Mouse (Mus musculus) lung, embryonic 14.5 days (tissue): ENCODE results near the gene Abca6. TPM values are rescaled to one million over a fixed set of nuclear protein-coding genes. Genes with fewer than 3 reads are reported as not detected.

Source experiments
- ATAC-seq: fragments of 200-750 bp; cut with Nextera tagmentation; 2 replicates; pipeline ENCODE4 v1.8.0; 2017; ENCODE audit warnings: mild to moderate bottlenecking, moderate TSS enrichment, moderate library complexity; ENCODE audit not compliant: insufficient read depth
- DNase-seq: peaks from one replicate; pipeline ENCODE4 v3.0.0-alpha.2; 2015
- H3K27ac ChIP-seq: fragments of 300-500 bp; sonication (generic); 2 replicates; pipeline ENCODE4 v1.5.1; 2014; ENCODE audit warnings: low read depth, mild to moderate bottlenecking, moderate library complexity
- H3K27me3 ChIP-seq: fragments of 300-500 bp; sonication (generic); 2 replicates; pipeline ENCODE4 v1.6.1; 2014; ENCODE audit warnings: low read length, control low read depth; ENCODE audit not compliant: insufficient read depth
- H3K36me3 ChIP-seq: fragments of 300-500 bp; sonication (generic); 2 replicates; pipeline ENCODE4 v1.6.1; 2014; ENCODE audit warnings: control low read depth; ENCODE audit not compliant: insufficient read depth
- H3K4me1 ChIP-seq: fragments of 300-500 bp; sonication (generic); 2 replicates; pipeline ENCODE4 v1.6.1; 2014; ENCODE audit warnings: antibody characterized with exemption, control low read depth; ENCODE audit not compliant: insufficient read depth
- H3K4me2 ChIP-seq: fragments of 300-500 bp; sonication (generic); 2 replicates; pipeline ENCODE4 v1.6.1; 2014; ENCODE audit warnings: mild to moderate bottlenecking
- H3K4me3 ChIP-seq: fragments of 300-500 bp; sonication (generic); 2 replicates; pipeline ENCODE4 v1.5.1; 2014; ENCODE audit warnings: low read depth, low read length
- H3K9ac ChIP-seq: fragments of 300-500 bp; sonication (generic); 2 replicates; pipeline ENCODE4 v1.6.1; 2014
- H3K9me3 ChIP-seq: fragments of 300-500 bp; sonication (generic); 2 replicates; pipeline ENCODE4 v1.6.1; 2016; ENCODE audit warnings: low read depth, low read length, control low read depth
- CTCF ChIP-seq: IDR thresholded peaks from 2 replicates; pipeline ENCODE4 v1.5.1; 2016; ENCODE audit warnings: antibody characterized with exemption, low read depth
- WGBS: fragments of 180-500 bp; shearing (Covaris S2); extraction: QIAGEN DNeasy Blood & Tissue Kit; methylation state at CpG from one replicate; pipeline ENCODE4 v1.1.7; 2014; 5-methylcytosine and 5-hydroxymethylcytosine counted together
- polyA plus RNA-seq: library from polyadenylated mRNA; unstranded; fragments of >200 nt; fragmentation: Nextera tagmentation; extraction: Ambion mirVana; gene quantifications from 2 replicates; pipeline ENCODE4 v1.2.1, GENCODE M21; 2014

Abca6 gene
- 2.1 and 2.2 TPM in 2 replicates for polyA plus RNA-seq

DNA sequence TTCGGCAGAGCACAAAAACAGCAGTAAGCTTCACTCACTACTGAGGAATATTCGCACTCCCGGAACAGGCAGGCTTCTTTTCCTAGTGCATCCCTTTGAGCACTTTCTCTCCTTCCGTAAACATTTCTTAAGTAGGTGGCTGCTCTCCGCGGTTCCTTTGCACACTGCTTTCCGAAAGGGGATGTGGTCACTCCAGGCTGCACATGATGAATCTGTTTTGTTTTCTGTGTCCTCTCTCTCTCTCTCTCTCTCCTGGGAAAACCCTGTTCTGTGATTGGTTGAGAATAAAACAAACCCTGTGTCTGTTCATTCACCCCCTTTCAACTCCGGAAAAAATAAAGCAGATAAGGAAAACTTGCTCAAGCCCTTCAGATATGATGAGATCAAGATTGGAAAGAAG is at the start of gene Abca6:
Abca6 (minus strand) TSS at position 243 of the 400 bp plus-strand sequence.
- H3K9me3 ChIP-seq, result no peaks in the 10 kb centered on the region
- H3K27ac ChIP-seq, result peak within 1 kb of the TSS; percentile 34; the same call in 1 of the 2 replicates
- H3K4me3 ChIP-seq, result peak within 1 kb of the TSS; percentile 19
- peak within 1 kb of the TSS; percentile 49 for H3K4me2 ChIP-seq
- ATAC-seq, result peak; percentile 75; the same call in 1 of the 2 replicates
- no peaks in the 10 kb centered on the region for H3K27me3 ChIP-seq
- 6% methylated on average over 8 of the region's 8 CpGs for WGBS
- no peaks in the 10 kb centered on the region for H3K4me1 ChIP-seq
- H3K9ac ChIP-seq, result no peak within 1 kb of the TSS
- no peak for TF ChIP-seq CTCF
- H3K36me3 ChIP-seq, result no peaks in the 10 kb centered on the region
- peak; percentile 71 for DNase-seq

DNA sequence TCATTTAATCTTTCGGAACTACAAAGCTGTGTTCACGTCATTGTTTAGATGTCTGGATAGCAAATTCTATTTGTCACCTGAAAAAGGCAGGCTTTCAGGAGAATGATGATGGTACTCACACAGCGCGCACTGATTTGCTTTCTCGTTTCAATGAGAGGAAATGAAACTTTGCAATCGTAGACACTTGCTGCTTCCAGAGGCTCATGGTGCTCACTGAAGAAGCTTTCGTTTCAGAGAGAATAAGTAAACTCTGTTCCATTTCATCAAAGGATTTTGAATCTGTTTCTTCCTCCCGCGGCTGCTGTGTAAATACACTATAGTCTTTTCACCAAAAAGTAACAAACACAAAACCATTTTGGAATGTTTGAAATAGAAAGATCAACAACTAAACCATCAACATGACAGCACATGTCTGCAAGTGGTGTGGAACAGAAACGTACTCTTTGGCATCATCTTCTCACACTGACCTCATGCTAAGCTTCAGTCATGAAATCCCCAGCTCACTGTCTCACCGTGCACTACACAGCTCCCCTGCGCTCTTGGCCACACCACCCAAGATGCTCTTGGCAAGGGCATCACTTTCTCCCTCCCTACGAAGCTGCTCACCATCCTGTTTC is 46.4 kb upstream of the Abca6 start:
- Histone ChIP-seq H3K9ac (no peak overlapping the region), H3K27me3 (no peaks in the 10 kb centered on the region), H3K36me3 (no peaks in the 10 kb centered on the region), H3K9me3 (no peaks in the 10 kb centered on the region), H3K4me1 (no peaks in the 10 kb centered on the region), H3K27ac (no peak overlapping the region), H3K4me3 (no peak overlapping the region), H3K4me2 (no peak overlapping the region)
- WGBS, result 61% methylated on average over 13 of the region's 13 CpGs
- DNase-seq (no peak), ATAC-seq (no peak)
- no peak for TF ChIP-seq CTCF

DNA sequence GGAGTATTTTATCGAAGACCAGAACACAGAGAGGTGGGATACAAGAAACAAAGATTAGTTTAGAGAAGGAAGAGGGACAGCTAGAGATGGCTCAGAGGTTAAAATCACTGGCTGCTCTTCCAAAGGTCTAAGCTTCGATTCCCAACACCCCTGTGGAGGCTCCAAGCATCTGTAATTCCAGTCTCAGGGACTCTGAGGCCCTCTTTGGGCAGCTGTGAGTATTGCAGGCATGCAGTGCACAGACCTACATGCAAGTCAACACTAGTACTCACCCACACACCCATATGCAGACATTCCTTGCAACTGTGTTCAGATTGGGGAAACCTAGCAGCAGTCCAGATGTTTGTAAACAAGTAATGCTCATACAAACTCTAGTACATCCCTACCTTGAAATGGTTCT is 39.0 kb upstream of the Abca6 start:
- no peak overlapping the region for H3K4me2 ChIP-seq
- H3K27me3 ChIP-seq, result no peaks in the 10 kb centered on the region
- no peak overlapping the region for H3K9ac ChIP-seq
- ATAC-seq (no peak), DNase-seq (no peak)
- 65% methylated on average over 2 of the region's 2 CpGs for WGBS
- no peaks in the 10 kb centered on the region for H3K36me3 ChIP-seq
- no peaks in the 10 kb centered on the region for H3K9me3 ChIP-seq
- no peak overlapping the region for H3K27ac ChIP-seq
- peak; percentile 14; the same call in 1 of the 2 replicates for TF ChIP-seq CTCF
- H3K4me1 ChIP-seq, result no peaks in the 10 kb centered on the region
- H3K4me3 ChIP-seq, result no peak overlapping the region

DNA sequence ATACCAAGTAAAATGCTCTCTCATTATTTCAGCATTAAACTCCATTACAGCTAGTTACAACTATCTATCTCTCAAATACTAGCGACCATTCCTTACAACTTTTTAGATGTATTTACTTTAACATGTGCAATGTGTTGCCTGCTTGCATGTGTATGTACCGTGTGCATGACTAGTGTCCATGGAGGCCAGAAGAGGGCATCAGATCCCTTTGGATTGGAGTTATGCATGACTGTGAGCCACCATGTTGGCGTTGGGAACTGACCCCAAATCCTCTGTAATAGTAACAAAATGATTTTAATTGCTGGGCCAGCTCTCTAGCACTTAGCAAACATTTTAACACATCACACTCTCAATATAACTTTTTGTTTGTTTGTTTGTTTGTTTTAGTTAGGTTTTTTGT is 36.8 kb upstream of the Abca6 start:
- H3K9me3 ChIP-seq, result no peaks in the 10 kb centered on the region
- ATAC-seq, result no peak
- H3K36me3 ChIP-seq, result no peaks in the 10 kb centered on the region
- no peak overlapping the region for H3K4me2 ChIP-seq
- H3K4me1 ChIP-seq, result no peaks in the 10 kb centered on the region
- no peak for DNase-seq
- 83% methylated on average over 3 of the region's 3 CpGs for WGBS
- H3K4me3 ChIP-seq, result no peak overlapping the region
- H3K27me3 ChIP-seq, result no peaks in the 10 kb centered on the region
- no peak overlapping the region for H3K9ac ChIP-seq
- no peak for TF ChIP-seq CTCF
- no peak overlapping the region for H3K27ac ChIP-seq

DNA sequence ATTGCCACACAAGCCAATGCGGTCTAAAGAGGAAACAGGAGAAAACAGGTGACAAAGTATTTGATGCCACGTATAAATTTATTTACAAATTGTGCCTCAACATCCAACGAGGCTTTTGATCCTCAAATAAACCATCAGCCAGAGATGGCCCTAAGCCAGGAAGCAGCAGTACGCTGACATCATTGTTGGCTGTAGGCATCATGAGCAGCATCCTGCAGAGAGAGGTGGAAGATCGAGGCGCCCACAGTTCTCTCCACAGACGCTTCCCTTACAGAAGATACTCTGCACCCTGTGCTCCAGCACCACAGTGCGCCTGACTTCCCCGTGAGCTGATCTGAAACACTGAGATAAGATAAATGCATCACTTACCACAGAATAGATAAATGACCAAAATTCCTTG is 36.1 kb upstream of the Abca6 start:
- H3K4me2 ChIP-seq, result no peak overlapping the region
- no peak overlapping the region for H3K27ac ChIP-seq
- no peaks in the 10 kb centered on the region for H3K4me1 ChIP-seq
- H3K36me3 ChIP-seq, result no peaks in the 10 kb centered on the region
- H3K9me3 ChIP-seq, result no peaks in the 10 kb centered on the region
- DNase-seq, result peak; percentile 55
- no peak for ATAC-seq
- H3K27me3 ChIP-seq, result no peaks in the 10 kb centered on the region
- no peak for TF ChIP-seq CTCF
- WGBS, result 36% methylated on average over 9 of the region's 9 CpGs
- H3K4me3 ChIP-seq, result no peak overlapping the region
- H3K9ac ChIP-seq, result no peak overlapping the region

DNA sequence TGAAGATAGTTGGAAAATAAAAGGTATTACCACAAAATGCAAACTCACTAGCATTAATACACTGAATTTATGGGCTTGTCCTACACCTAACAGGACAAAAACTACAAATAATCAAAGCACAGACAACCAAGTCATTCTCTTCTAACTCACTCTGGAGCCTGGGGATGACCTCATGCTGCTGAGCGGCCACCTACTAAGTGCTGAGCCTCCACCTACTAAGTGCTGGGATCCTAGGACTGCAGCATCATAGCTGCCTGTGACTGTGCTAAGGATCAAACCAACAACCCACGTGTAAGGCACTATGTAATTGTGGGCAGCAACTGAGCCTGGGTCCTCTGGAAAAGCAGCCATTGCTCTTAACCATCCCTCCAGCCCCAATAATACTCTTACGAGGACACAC is 34.8 kb upstream of the Abca6 start:
- Histone ChIP-seq H3K27me3 (no peaks in the 10 kb centered on the region), H3K4me2 (no peak overlapping the region), H3K9ac (no peak overlapping the region), H3K4me3 (no peak overlapping the region), H3K9me3 (no peaks in the 10 kb centered on the region), H3K27ac (no peak overlapping the region), H3K36me3 (no peaks in the 10 kb centered on the region), H3K4me1 (no peaks in the 10 kb centered on the region)
- 77% methylated on average over 3 of the region's 3 CpGs for whole genome bisulfite sequencing
- no peak for DNase-seq
- TF ChIP-seq CTCF, result no peak
- no peak for ATAC-seq

DNA sequence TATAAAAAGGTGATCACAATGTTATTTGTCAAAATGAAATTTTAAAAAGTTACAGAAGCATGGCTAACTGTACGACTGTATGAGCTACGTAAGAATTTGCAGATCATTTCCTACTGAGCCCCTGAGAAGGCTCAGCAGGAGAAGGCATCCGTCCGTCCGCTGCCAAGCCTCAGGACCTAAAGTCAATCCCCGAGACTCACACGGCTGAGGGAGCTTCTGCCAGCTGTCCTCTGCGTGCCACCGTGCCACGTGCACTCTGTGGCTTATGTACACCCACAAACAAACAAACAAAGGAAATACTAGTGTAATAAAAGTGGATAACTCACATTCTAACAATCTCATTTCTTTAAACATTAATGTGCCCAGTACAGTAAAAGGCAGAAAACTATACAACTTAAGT is 33.3 kb upstream of the Abca6 start:
- no peak for DNase-seq
- Histone ChIP-seq H3K4me1 (no peaks in the 10 kb centered on the region), H3K9me3 (no peaks in the 10 kb centered on the region), H3K4me2 (no peak overlapping the region), H3K36me3 (no peaks in the 10 kb centered on the region), H3K9ac (no peak overlapping the region), H3K27ac (no peak overlapping the region), H3K4me3 (no peak overlapping the region), H3K27me3 (no peaks in the 10 kb centered on the region)
- no peak for TF ChIP-seq CTCF
- no peak for ATAC-seq
- WGBS, result 58% methylated on average over 10 of the region's 10 CpGs
